Mouse (Mus musculus): ENCODE measurements around the gene Arsg.

- TF ChIP-seq CTCF (IDR thresholded peaks at IDR 0.05; ENCODE audit: low read depth) (0 out of 2 replicates have a peak, but pooled peaks have one; percentile 25), EP300 (optimal IDR thresholded peaks at IDR 0.05) (no peak)
Measured at GRCm38 (mm10) chr11:109554443-109554842, 81.3 kb downstream of the Arsg start.
